Mouse (Mus musculus) left cerebral cortex, postnatal 36 days (tissue): ENCODE results near the gene Smn1. TPM values are rescaled to one million over a fixed set of nuclear protein-coding genes. Genes with fewer than 3 reads are reported as not detected.

Source experiments
- total RNA-seq, 2 experiments: library from RNA; stranded (reverse); gene quantifications; 2 replicates each; pipeline ENCODE4 v1.2.3; 2021

Smn1 gene
- total RNA-seq, 2 experiments from 2014 or later: 36.8 to 41.3 TPM

Other genes starting within 250 kb of the Smn1 start
- 10 to 100 TPM; 18.7 to 33.6 TPM for gene Cartpt, start 223.8 kb upstream of the Smn1 start, total RNA-seq
- 10 to 100 TPM; 21.4 to 24.5 TPM for gene Mccc2, start 109.2 kb upstream of the Smn1 start, total RNA-seq
- gene Bdp1, start 20.8 kb upstream of the Smn1 start, total RNA-seq: 10 to 100 TPM; 29.2 to 51.6 TPM
- gene Serf1, start 16.8 kb upstream of the Smn1 start, total RNA-seq: 10 to 100 TPM; 18.6 to 20.8 TPM
- under 1 TPM; 0.34 to 0.39 TPM for gene Naip2, start 77.2 kb downstream of the Smn1 start, total RNA-seq
- gene Naip5, start 121.5 kb downstream of the Smn1 start, total RNA-seq: under 1 TPM; 0.20 to 0.39 TPM
- under 1 TPM; 0.17 to 0.18 TPM for gene Naip6, start 192.8 kb downstream of the Smn1 start, total RNA-seq